Mouse (Mus musculus): ENCODE results near the gene Xrra1. TPM values are rescaled to one million over a fixed set of nuclear protein-coding genes. Genes with fewer than 3 reads are reported as not detected.
"Not testable (repeated sequence)": the region's sequence is repeated elsewhere in the genome, so short reads cannot be mapped to it uniquely, and the experiment has no call there.

Gene Xrra1
- 0.08 and 0.23 TPM in 2 replicates for polyA plus RNA-seq (2015; fragmentation: Nextera tagmentation; extraction: Ambion mirVana)

DNA sequence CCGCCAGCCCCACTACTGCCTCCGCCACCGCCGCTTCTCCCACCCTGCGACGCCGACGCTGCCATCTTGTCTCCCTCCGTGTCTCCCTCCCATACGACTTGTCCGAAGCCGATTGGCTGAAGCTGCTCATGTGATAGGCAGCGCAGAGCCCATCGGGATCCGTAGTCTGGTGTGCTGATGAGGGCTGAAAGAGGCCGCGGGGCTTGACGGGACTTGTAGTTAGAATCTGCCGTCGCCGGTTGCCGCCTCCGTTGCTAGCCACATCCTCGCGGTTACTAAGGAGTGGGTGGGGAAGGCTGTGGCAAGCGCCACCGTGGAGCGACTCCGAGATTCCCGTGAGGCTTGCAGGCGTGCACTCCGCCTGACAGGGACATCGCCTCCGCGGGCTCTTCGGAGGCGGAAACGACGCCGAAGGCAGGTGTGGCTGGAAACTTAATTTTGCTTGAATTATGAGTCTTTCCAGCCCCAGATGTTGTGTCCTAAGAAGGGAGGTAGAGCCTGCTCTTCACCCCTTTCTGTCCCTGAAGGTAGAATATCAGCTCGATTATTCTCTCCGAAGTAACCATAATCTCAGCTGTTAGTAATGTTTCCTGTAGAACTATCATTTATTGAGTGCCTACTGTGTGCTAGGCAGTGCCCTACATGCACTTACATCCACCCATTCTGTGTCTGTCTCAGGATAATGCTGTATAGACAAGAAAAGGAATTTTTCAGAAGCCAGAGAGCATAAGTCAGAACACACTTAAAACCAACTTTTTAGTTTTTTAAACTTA is at the start of gene Xrra1:
Gene Xrra1, plus strand, starts transcription at position 304 of the 773 bp plus-strand sequence.
- Histone ChIP-seq H3K9ac (peak within 1 kb of the TSS; percentile 90), H3K4me3 (peak within 1 kb of the TSS; percentile 90), H3K9me3 (replicated peaks) (no peaks in the 10 kb centered on the region), H3K4me1 (replicated peaks) (peaks cover 25% of the 10 kb centered on the region), H3K27ac (peak within 1 kb of the TSS; percentile 81), H3K4me2 (peak within 1 kb of the TSS; percentile 82), H3K36me3 (peaks cover 6% of the 10 kb centered on the region), H3K27me3 (no peaks in the 10 kb centered on the region)
- peak; percentile 99 for ATAC-seq (replicated peaks; ENCODE audit: insufficient number of reproducible peaks, insufficient read depth, low FRiP score, low read depth)
- WGBS, result under 1% methylated on average over 42 of the region's 42 CpGs

DNA sequence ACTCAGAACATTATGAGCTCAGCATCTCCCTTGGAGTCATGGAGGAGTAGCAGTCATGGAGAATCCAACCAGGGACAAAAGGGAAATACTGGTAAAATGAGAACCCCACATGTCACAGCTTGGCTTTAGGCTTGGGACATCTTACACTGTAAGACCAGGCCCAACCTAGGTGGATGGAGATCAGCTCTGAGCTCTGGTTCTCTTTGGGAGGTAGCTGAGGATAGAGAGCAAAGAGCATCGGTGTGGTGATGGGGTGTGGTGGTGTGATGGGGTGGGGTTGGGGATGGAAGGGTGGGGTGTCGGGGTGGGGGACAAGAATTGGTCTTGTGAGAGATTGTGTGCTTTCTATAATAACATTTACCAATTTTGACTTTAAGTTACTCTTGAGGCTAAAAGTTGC is 48.1 kb upstream of the Xrra1 start:
- ATAC-seq (replicated peaks; ENCODE audit: insufficient number of reproducible peaks, insufficient read depth, low FRiP score, low read depth), result no peak
- H3K9me3 ChIP-seq (replicated peaks), result no peaks in the 10 kb centered on the region
- H3K4me1 ChIP-seq (replicated peaks), result no peaks in the 10 kb centered on the region
- H3K36me3 ChIP-seq, result no peaks in the 10 kb centered on the region
- H3K27me3 ChIP-seq, result no peaks in the 10 kb centered on the region
- H3K4me2 ChIP-seq, result no peak overlapping the region
- H3K4me3 ChIP-seq, result no peak overlapping the region
- no peak overlapping the region for H3K27ac ChIP-seq
- H3K9ac ChIP-seq, result no peak overlapping the region
- WGBS, result 89% methylated on average over 2 of the region's 2 CpGs

DNA sequence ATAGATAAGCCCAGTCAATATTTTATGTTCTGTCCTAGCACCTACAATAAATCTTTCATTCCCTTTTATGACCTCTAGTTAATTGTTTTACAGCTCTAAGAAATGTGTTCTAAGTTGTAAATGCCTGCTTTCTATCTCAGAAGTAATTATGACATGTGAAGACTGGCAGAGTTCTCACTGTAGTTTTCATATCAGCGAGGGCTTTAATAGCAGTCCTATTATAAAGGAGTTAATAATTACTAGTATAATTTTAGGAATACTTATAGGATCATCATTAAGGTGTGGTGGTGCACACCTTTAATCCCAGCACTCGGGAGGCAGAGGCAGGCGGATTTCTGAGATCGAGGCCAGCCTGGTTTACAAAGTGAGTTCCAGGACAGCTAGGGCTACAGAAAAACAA is 47.3 kb upstream of the Xrra1 start:
- H3K4me1 ChIP-seq (replicated peaks), result no peaks in the 10 kb centered on the region
- H3K9me3 ChIP-seq (replicated peaks), result no peaks in the 10 kb centered on the region
- no peak overlapping the region for H3K27ac ChIP-seq
- no peaks in the 10 kb centered on the region for H3K36me3 ChIP-seq
- H3K27me3 ChIP-seq, result no peaks in the 10 kb centered on the region
- no peak overlapping the region for H3K9ac ChIP-seq
- H3K4me3 ChIP-seq, result no peak overlapping the region
- H3K4me2 ChIP-seq, result no peak overlapping the region
- ATAC-seq (replicated peaks; ENCODE audit: insufficient number of reproducible peaks, insufficient read depth, low FRiP score, low read depth), result no peak
- 85% methylated on average over 4 of the region's 4 CpGs for WGBS

DNA sequence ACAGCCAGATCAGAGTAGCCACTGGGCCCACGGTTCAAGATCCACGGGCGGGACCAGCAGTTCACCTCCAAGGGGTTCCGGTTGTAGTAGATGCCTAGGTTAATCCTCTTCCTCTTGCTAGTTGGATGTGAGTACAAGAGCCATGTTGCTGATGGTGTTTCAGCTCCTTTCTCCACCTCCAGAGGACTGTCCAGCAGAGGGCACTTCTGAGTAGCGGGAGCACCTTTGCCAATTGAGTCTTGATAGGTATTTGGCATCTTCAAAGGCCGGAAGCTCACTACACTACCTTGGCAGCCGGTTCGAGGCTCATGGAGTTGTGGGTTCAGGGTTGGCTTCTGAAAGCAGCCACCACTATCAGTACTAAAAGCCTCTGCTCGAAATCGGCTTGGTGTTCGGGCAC is 45.5 kb upstream of the Xrra1 start:
- Histone ChIP-seq H3K4me1 (replicated peaks) (peaks cover 4% of the 10 kb centered on the region), H3K9ac (no peak overlapping the region), H3K4me2 (no peak overlapping the region), H3K9me3 (replicated peaks) (no peaks in the 10 kb centered on the region), H3K36me3 (no peaks in the 10 kb centered on the region), H3K27me3 (no peaks in the 10 kb centered on the region), H3K4me3 (no peak overlapping the region), H3K27ac (no peak overlapping the region)
- 85% methylated on average over 11 of the region's 11 CpGs for WGBS
- no peak for ATAC-seq (replicated peaks; ENCODE audit: insufficient number of reproducible peaks, insufficient read depth, low FRiP score, low read depth)

DNA sequence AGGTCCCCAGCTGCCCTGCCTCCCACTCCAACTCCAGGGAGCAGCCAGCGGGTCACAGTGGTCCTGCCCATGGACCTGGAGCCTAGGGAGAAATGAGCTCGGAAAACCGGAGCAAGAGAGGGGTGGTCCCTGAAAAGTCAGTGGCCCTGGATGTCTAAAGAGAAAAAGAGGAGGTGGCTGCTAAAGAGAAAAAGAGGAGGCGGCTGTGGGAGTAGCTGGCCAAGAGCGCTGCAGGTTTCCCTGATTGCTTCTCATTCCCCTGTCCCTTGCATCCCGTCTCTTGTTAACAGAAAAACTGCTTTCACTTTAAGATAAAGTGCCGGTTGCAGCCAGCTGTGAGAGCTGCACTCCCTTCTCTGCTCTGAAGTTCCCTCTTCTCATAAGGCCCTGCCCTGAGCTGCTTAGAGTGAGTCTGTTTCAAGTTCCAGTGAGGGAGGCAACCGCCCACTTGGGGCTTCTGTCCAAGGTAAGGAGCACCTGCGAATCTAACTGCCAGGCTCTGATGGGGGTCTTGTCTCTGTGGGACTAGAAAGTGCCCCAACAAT is 40.7 kb upstream of the Xrra1 start:
- Histone ChIP-seq H3K4me1 (replicated peaks) (peaks cover 15% of the 10 kb centered on the region), H3K27ac (peak overlapping the region; percentile 52; the same call in 1 of the 2 replicates), H3K9ac (peak overlapping the region; percentile 3; the same call in 1 of the 2 replicates), H3K4me2 (peak overlapping the region; percentile 40)
- not testable (repeated sequence) for ATAC-seq (replicated peaks; ENCODE audit: insufficient number of reproducible peaks, insufficient read depth, low FRiP score, low read depth); H3K36me3 ChIP-seq; H3K27me3 ChIP-seq; H3K4me3 ChIP-seq; H3K9me3 ChIP-seq (replicated peaks)
- WGBS, result 23% methylated on average over 9 of the region's 9 CpGs

DNA sequence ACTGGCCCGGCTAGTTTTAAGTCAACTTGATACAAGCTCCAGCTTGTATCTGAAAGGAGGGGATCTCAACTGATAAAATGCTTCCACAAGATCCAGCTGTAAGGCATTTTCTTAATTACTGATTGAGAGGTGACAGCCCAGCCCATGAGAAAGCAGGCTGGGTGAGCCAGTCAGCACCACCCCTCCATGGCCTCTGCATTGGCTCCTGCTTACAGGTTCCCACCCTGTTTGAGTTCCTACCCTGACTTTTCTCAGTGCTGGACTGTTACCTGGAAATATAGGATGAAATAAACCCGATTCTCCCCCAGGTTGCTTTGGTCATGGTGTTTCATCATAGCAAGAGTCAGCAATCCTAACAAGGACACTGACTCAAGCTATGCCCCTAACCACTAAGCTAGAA is 37.0 kb upstream of the Xrra1 start:
- H3K27me3 ChIP-seq, result no peaks in the 10 kb centered on the region
- H3K27ac ChIP-seq, result no peak overlapping the region
- no peak for ATAC-seq (replicated peaks; ENCODE audit: insufficient number of reproducible peaks, insufficient read depth, low FRiP score, low read depth)
- no peak overlapping the region for H3K4me3 ChIP-seq
- H3K9me3 ChIP-seq (replicated peaks), result no peaks in the 10 kb centered on the region
- H3K4me2 ChIP-seq, result no peak overlapping the region
- WGBS, result 57% methylated on average over 2 of the region's 2 CpGs
- no peaks in the 10 kb centered on the region for H3K36me3 ChIP-seq
- H3K9ac ChIP-seq, result no peak overlapping the region
- peaks cover 37% of the 10 kb centered on the region for H3K4me1 ChIP-seq (replicated peaks)

DNA sequence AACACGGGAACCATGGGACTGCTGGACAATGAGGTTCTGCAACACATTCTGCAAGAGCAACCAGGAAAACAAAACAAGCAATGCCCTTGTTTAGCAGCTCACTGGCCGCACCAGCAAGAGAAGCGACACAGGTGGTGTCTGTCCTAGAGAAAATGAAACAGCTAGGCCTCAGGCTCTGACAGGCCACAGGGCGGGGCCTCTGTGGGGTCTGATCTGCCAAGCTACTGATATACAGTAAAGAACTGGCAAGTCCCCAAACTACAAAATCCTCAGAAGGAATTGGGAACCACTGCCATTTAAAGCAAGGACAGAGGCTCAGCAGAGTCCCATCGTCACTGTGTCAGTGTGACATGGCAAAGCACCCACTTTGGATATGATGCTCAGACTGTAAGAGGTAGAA is 36.5 kb upstream of the Xrra1 start:
- no peak overlapping the region for H3K9ac ChIP-seq
- ATAC-seq (replicated peaks; ENCODE audit: insufficient number of reproducible peaks, insufficient read depth, low FRiP score, low read depth), result peak; percentile 58
- H3K4me2 ChIP-seq, result no peak overlapping the region
- no peaks in the 10 kb centered on the region for H3K27me3 ChIP-seq
- peak overlapping the region; percentile 22; the same call in 1 of the 2 replicates for H3K27ac ChIP-seq
- H3K4me3 ChIP-seq, result no peak overlapping the region
- no peaks in the 10 kb centered on the region for H3K9me3 ChIP-seq (replicated peaks)
- peaks cover 39% of the 10 kb centered on the region for H3K4me1 ChIP-seq (replicated peaks)
- WGBS, result 68% methylated on average over 5 of the region's 5 CpGs
- no peaks in the 10 kb centered on the region for H3K36me3 ChIP-seq

DNA sequence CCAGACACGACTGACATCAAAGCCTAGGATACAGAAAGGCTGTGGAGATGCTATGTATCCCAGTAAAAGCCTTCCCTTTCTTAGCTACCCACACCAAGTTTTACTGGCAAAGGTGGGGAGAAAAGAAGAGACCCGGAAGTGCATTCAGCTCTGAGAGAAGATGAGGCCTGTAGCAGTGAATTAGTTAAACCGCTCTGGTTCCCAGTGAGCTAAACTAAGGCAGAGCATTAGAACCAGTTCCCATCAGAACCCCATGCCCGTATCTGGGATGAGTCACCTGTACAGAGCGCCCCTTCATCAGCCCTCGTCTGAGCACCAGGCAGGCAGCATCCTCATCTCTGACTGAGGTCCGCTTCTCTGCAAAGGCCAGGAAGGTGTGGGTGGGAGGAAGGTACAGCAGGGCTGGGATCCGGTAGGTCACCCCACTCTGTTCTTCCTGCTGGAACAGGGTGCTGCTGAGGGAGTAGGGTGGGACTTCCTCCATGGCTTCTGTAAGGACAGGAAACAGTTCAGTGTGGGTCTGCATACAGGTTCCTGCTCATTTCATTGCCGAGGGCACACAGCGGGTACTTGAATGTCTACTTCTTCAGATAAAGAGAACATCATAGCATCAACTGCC is 35.8 kb upstream of the Xrra1 start:
- no peaks in the 10 kb centered on the region for H3K36me3 ChIP-seq
- peaks cover 37% of the 10 kb centered on the region for H3K4me1 ChIP-seq (replicated peaks)
- no peak overlapping the region for H3K4me3 ChIP-seq
- no peak overlapping the region for H3K4me2 ChIP-seq
- H3K9ac ChIP-seq, result no peak overlapping the region
- H3K9me3 ChIP-seq (replicated peaks), result no peaks in the 10 kb centered on the region
- no peaks in the 10 kb centered on the region for H3K27me3 ChIP-seq
- 85% methylated on average over 10 of the region's 10 CpGs for WGBS
- ATAC-seq (replicated peaks; ENCODE audit: insufficient number of reproducible peaks, insufficient read depth, low FRiP score, low read depth), result no peak
- H3K27ac ChIP-seq, result peak overlapping the region; percentile 22; the same call in 1 of the 2 replicates

DNA sequence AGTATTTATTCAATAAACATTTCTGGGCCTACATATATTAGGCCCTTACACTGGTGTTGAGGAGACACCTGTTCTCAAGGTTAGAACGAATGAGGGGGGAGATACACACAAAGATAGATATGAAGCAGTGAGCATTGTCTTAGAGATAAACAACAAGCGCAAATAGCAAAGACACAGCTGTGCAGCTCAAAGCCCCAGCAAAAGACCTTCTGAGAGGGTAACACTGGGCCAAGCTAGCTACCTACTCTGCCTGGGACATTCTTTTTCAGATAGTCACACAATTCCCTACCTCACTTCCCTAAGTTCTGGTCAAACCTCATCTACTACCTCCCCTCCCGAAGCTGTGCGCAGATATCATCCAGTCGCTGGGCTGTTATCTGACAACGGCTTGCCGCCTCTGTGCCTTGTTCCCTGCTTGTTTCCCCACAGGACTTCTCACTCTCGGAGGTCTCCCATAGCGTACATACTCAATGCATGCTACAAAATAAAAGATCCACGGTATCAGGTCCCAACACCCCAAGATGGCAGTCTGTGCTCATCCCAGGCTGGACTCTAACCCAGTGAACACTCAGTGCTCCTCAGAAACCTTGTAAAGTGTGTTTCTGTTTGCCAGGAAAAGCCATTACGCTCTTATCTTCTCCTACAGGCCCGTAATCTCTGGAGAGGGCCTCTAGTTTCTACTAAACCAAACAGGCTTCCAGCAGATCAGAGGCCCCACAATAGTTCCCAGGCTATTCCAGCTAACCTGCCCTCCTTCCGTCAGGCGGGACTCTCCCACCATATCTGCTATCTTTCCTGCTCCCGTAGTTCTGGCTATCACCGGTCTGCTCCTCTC is 34.0 kb upstream of the Xrra1 start:
- WGBS, result 34% methylated on average over 16 of the region's 16 CpGs
- Histone ChIP-seq H3K4me2 (0 out of 2 replicates have a peak overlapping the region, but pooled peaks have one; percentile 2), H3K36me3 (no peaks in the 10 kb centered on the region), H3K9ac (no peak overlapping the region), H3K27ac (peak overlapping the region; percentile 33), H3K4me1 (replicated peaks) (peaks cover 36% of the 10 kb centered on the region), H3K27me3 (no peaks in the 10 kb centered on the region), H3K4me3 (no peak overlapping the region), H3K9me3 (replicated peaks) (no peaks in the 10 kb centered on the region)
- ATAC-seq (replicated peaks; ENCODE audit: insufficient number of reproducible peaks, insufficient read depth, low FRiP score, low read depth), result no peak

DNA sequence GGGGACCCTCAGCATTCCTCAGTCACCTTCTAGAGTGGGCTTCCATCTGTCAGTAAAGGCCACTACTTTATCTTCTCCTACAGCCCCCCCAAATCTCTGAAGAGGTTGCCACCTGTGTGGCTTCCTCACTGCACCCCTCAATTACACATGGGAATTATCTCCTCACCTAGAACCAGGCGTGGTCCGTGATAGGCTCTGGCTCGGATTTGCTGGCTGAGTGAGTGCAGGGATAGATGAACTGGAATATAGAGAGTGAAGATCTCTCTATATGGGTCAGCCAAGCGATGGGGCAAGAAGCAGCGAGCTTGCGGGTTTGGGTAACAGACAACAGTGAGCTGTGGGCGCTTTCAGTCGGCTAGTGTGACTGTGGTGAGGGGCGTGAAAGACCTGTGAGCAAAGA is 33.4 kb upstream of the Xrra1 start:
- Histone ChIP-seq H3K4me3 (no peak overlapping the region), H3K9me3 (replicated peaks) (no peaks in the 10 kb centered on the region), H3K36me3 (no peaks in the 10 kb centered on the region), H3K27ac (peak overlapping the region; percentile 33), H3K9ac (no peak overlapping the region), H3K27me3 (no peaks in the 10 kb centered on the region), H3K4me2 (peak overlapping the region; percentile 19; the same call in 1 of the 2 replicates), H3K4me1 (replicated peaks) (peaks cover 36% of the 10 kb centered on the region)
- WGBS, result 68% methylated on average over 9 of the region's 9 CpGs
- no peak for ATAC-seq (replicated peaks; ENCODE audit: insufficient number of reproducible peaks, insufficient read depth, low FRiP score, low read depth)

DNA sequence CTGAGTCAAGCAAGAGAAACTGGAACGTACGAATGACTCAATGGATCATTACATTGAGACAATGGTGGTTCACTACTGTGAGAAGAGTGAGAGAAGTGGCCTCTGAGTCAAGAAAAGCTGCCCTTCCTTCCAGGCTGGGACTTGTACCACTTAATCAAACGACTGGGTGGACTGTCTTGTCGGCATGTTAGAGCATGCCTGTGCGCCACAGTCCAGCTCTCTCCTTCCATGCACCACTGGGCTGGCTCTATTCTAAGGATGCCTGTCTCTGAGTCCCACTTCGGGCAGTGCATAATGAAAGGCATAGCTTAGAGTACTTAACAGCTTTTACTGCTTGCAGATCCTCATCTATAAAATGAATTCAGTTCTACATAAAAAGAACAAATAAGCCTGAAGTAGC is 32.8 kb upstream of the Xrra1 start:
- no peak for ATAC-seq (replicated peaks; ENCODE audit: insufficient number of reproducible peaks, insufficient read depth, low FRiP score, low read depth)
- no peaks in the 10 kb centered on the region for H3K27me3 ChIP-seq
- WGBS, result 58% methylated on average over 6 of the region's 6 CpGs
- no peak overlapping the region for H3K4me3 ChIP-seq
- no peak overlapping the region for H3K27ac ChIP-seq
- H3K4me1 ChIP-seq (replicated peaks), result peaks cover 36% of the 10 kb centered on the region
- no peaks in the 10 kb centered on the region for H3K9me3 ChIP-seq (replicated peaks)
- H3K4me2 ChIP-seq, result peak overlapping the region; percentile 19
- H3K9ac ChIP-seq, result no peak overlapping the region
- no peaks in the 10 kb centered on the region for H3K36me3 ChIP-seq
